Mouse (Mus musculus) myocyte (in vitro differentiated cells): Measurements from ENCODE around the gene Agpat3. TPM values are rescaled to one million over a fixed set of nuclear protein-coding genes. Genes with fewer than 3 reads are reported as not detected.

Source experiments
- H3K27me3 ChIP-seq: one replicate; pipeline ENCODE4 v1.6.1; 2011; ENCODE audit not compliant: control insufficient read depth, insufficient read depth, insufficient read length
- H3K36me3 ChIP-seq: one replicate; pipeline ENCODE4 v1.6.1; 2011; ENCODE audit not compliant: control insufficient read depth, insufficient read depth
- H3K4me2 ChIP-seq: one replicate; pipeline ENCODE4 v1.6.1; 2011; ENCODE audit warnings: low read depth, control low read depth
- H3K4me3 ChIP-seq: one replicate; pipeline ENCODE4 v1.5.1; 2011; ENCODE audit warnings: mild to moderate bottlenecking, control low read depth, moderate library complexity
- H3K79me2 ChIP-seq: one replicate; pipeline ENCODE4 v1.6.1; 2011; ENCODE audit not compliant: control insufficient read depth, insufficient read depth
- H3ac ChIP-seq: one replicate; pipeline ENCODE4 v1.6.1; 2011; ENCODE audit not compliant: control insufficient read depth, insufficient read length
- CEBPB ChIP-seq: IDR thresholded peaks from 2 replicates; pipeline ENCODE4 v1.6.1; 2011; ENCODE audit warnings: mild to moderate bottlenecking, moderate library complexity; ENCODE audit not compliant: poor library complexity, insufficient read depth, severe bottlenecking
- E2F4 ChIP-seq: IDR thresholded peaks from one replicate; pipeline ENCODE4 v1.6.1; 2011; ENCODE audit warnings: mild to moderate bottlenecking, control low read depth, moderate library complexity; ENCODE audit not compliant: insufficient read depth
- MAX ChIP-seq: IDR thresholded peaks from one replicate; pipeline ENCODE4 v1.6.1; 2011; ENCODE audit warnings: low read depth, mild to moderate bottlenecking, control low read depth
- MYOD1 ChIP-seq, 3 experiments: IDR thresholded peaks; one replicate each; pipeline ENCODE4 v1.6.1; 2011; ENCODE audit warnings: control low read depth in 2 of 3, low read depth in 2 of 3, mild to moderate bottlenecking in 2 of 3, moderate library complexity in 1 of 3; ENCODE audit not compliant: insufficient read length in 2 of 3, control insufficient read depth in 1 of 3
- MYOG ChIP-seq, 3 experiments: IDR thresholded peaks; one replicate each; pipeline ENCODE4 v1.6.1; 2011; ENCODE audit warnings: control low read depth in 2 of 3, low read depth in 2 of 3, mild to moderate bottlenecking in 2 of 3; ENCODE audit not compliant: insufficient read length in 2 of 3, control insufficient read depth in 1 of 3, insufficient read depth in 1 of 3
- POLR2A ChIP-seq: IDR thresholded peaks from one replicate; pipeline ENCODE4 v1.6.1; 2011; ENCODE audit warnings: low read depth, mild to moderate bottlenecking, control low read depth, moderate library complexity; ENCODE audit not compliant: insufficient read length
- POLR2AphosphoS2 ChIP-seq: IDR thresholded peaks from one replicate; pipeline ENCODE4 v1.6.1; 2011; ENCODE audit warnings: low read depth, control low read depth; ENCODE audit not compliant: insufficient read length
- REST ChIP-seq: IDR thresholded peaks from one replicate; pipeline ENCODE4 v1.6.1; 2011; ENCODE audit warnings: mild to moderate bottlenecking, control low read depth, moderate library complexity; ENCODE audit not compliant: insufficient read depth, insufficient read length
- SRF ChIP-seq: IDR thresholded peaks from one replicate; pipeline ENCODE4 v1.6.1; 2011; ENCODE audit warnings: low read depth; ENCODE audit not compliant: control insufficient read depth, insufficient read length
- TCF12 ChIP-seq: IDR thresholded peaks from one replicate; pipeline ENCODE4 v1.6.1; 2011; ENCODE audit warnings: mild to moderate bottlenecking, control low read depth; ENCODE audit not compliant: poor library complexity, insufficient read depth, severe bottlenecking
- TCF3 ChIP-seq: IDR thresholded peaks from one replicate; pipeline ENCODE4 v1.6.1; 2011; ENCODE audit warnings: low read depth, control low read depth; ENCODE audit not compliant: insufficient read length
- USF1 ChIP-seq: IDR thresholded peaks from one replicate; pipeline ENCODE4 v1.6.1; 2011; ENCODE audit warnings: low read depth, mild to moderate bottlenecking, control low read depth, moderate library complexity
- polyA plus RNA-seq: library from polyadenylated mRNA; unstranded; fragments of >200 nt; fragmentation: generic; extraction: Trizol; gene quantifications from one replicate; pipeline ENCODE4 v1.2.1, GENCODE M21; 2012; ENCODE audit warnings: missing spikeins

Gene Agpat3
- polyA plus RNA-seq, 1 experiment: 183 TPM

GRCm38 (mm10) chr10:78259702-78260101, 92.6 kb downstream of the Agpat3 start:
- TF ChIP-seq MAX (no peak), REST (no peak), MYOD1 (IDR thresholded peaks at IDR 0.05; ENCODE audit: control insufficient read depth in 1 of 3, insufficient read length in 2 of 3, low read depth in 2 of 3) (no peak)
- no peak overlapping the region for H3ac ChIP-seq
- peaks cover 28% of the 10 kb centered on the region for H3K27me3 ChIP-seq
- no peak overlapping the region for H3K4me2 ChIP-seq
- H3K4me3 ChIP-seq: no peak overlapping the region
- H3K36me3 ChIP-seq: no peaks in the 10 kb centered on the region
- no peaks in the 10 kb centered on the region for H3K79me2 ChIP-seq

GRCm38 (mm10) chr10:78259230-78259629, 93.1 kb downstream of the Agpat3 start:
- H3K4me2 ChIP-seq: no peak overlapping the region
- no peak overlapping the region for H3K4me3 ChIP-seq
- TF ChIP-seq MAX (no peak), E2F4 (no peak), POLR2A (no peak), CEBPB (no peak), TCF3 (no peak), POLR2AphosphoS2 (no peak), MYOG (IDR thresholded peaks at IDR 0.05; ENCODE audit: control insufficient read depth in 1 of 3, insufficient read depth in 1 of 3, insufficient read length in 2 of 3, low read depth in 2 of 3) (no peak), TCF12 (no peak), USF1 (no peak), REST (no peak), SRF (no peak), MYOD1 (IDR thresholded peaks at IDR 0.05; ENCODE audit: control insufficient read depth in 1 of 3, insufficient read length in 2 of 3, low read depth in 2 of 3) (no peak)

GRCm38 (mm10) chr10:78258142-78258675, 94.1 kb downstream of the Agpat3 start:
- TF ChIP-seq POLR2AphosphoS2 (no peak), TCF12 (no peak), TCF3 (no peak), MYOG (IDR thresholded peaks at IDR 0.05; ENCODE audit: control insufficient read depth in 1 of 3, insufficient read depth in 1 of 3, insufficient read length in 2 of 3, low read depth in 2 of 3) (no peak), SRF (no peak), POLR2A (no peak), CEBPB (no peak), E2F4 (no peak), USF1 (no peak), MAX (no peak), MYOD1 (IDR thresholded peaks at IDR 0.05; ENCODE audit: control insufficient read depth in 1 of 3, insufficient read length in 2 of 3, low read depth in 2 of 3) (no peak), REST (no peak)
- H3ac ChIP-seq: no peak overlapping the region
- H3K4me2 ChIP-seq: no peak overlapping the region
- no peaks in the 10 kb centered on the region for H3K79me2 ChIP-seq
- H3K4me3 ChIP-seq: no peak overlapping the region
- no peaks in the 10 kb centered on the region for H3K36me3 ChIP-seq
- peaks cover 28% of the 10 kb centered on the region for H3K27me3 ChIP-seq

More at GRCm38 (mm10) chr10:78259230-78259629, 93.1 kb downstream of the Agpat3 start:
- H3K79me2 ChIP-seq: no peaks in the 10 kb centered on the region
- H3ac ChIP-seq: no peak overlapping the region
- H3K36me3 ChIP-seq: no peaks in the 10 kb centered on the region
- H3K27me3 ChIP-seq: peaks cover 28% of the 10 kb centered on the region

GRCm38 (mm10) chr10:78255646-78256059, 96.6 kb downstream of the Agpat3 start:
- H3K27me3 ChIP-seq: peaks cover 19% of the 10 kb centered on the region
- H3ac ChIP-seq: no peak overlapping the region
- no peak for TF ChIP-seq SRF
- TF ChIP-seq CEBPB: no peak
- peak; percentile 4 for TF ChIP-seq USF1
- no peaks in the 10 kb centered on the region for H3K36me3 ChIP-seq
- H3K4me3 ChIP-seq: no peak overlapping the region
- H3K79me2 ChIP-seq: no peaks in the 10 kb centered on the region
- peak overlapping the region; percentile 18 for H3K4me2 ChIP-seq

GRCm38 (mm10) chr10:78247206-78247605, 105.1 kb downstream of the Agpat3 start:
- no peak overlapping the region for H3K4me3 ChIP-seq

More at GRCm38 (mm10) chr10:78247206-78247605, 105.1 kb downstream of the Agpat3 start:
- no peak overlapping the region for H3ac ChIP-seq
- TF ChIP-seq POLR2AphosphoS2 (no peak), E2F4 (no peak), REST (no peak), MYOG (IDR thresholded peaks at IDR 0.05; ENCODE audit: control insufficient read depth in 1 of 3, insufficient read depth in 1 of 3, insufficient read length in 2 of 3, low read depth in 2 of 3) (no peak), TCF12 (no peak), CEBPB (no peak), MAX (no peak), TCF3 (no peak), POLR2A (no peak), MYOD1 (IDR thresholded peaks at IDR 0.05; ENCODE audit: control insufficient read depth in 1 of 3, insufficient read length in 2 of 3, low read depth in 2 of 3) (no peak), USF1 (no peak), SRF (no peak)
- peaks cover 20% of the 10 kb centered on the region for H3K79me2 ChIP-seq
- H3K4me2 ChIP-seq: no peak overlapping the region
- H3K27me3 ChIP-seq: no peaks in the 10 kb centered on the region
- no peaks in the 10 kb centered on the region for H3K36me3 ChIP-seq
